Mouse (Mus musculus): ENCODE data around the gene Sbno2.
A peak's percentile ranks its signal among the peaks of the same experiment; 100 is the strongest.

DNA sequence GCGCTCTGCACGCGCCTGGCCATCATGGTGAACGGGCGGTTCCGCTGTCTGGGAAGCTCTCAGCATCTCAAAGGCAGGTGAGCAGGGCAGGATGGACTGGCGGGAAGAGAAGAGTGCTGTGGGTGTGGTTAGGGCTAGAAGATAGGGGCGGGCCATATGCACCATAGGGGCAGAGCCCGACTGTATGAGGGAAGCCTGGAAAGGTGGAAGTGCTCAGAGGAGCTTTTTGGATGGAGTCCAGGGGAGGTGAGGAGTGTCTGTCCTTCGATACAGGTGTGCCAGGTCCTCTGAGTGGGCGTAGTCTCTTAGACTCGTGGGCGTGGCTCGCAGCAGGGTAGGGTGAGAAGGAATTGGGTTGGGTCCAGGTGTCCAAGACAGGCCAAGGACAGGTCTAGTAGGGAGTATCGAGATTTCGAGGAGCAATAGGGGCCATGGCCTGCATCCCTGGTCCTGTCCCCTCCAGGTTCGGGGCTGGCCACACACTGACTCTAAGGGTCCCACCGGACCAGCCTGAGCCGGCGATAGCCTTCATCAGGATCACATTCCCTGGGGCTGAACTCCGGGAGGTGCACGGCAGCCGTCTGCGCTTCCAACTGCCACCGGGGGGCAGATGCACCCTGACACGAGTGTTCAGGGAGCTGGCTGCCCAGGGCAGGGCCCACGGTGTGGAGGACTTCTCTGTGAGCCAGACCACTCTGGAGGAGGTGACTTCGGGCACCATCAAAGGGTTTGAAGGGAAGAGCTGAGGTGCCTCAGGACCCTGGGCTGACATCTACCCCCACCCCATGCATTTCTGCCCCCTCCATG lies 90.7 kb downstream of the Sbno2 start:
- TF ChIP-seq CTCF (IDR thresholded peaks at IDR 0.05; ENCODE audit: borderline replicate concordance, control insufficient read depth, extremely low read depth, insufficient read depth, low read length, poor library complexity) (peak; percentile 70), POLR2A (IDR thresholded peaks at IDR 0.05; ENCODE audit: control insufficient read depth, extremely low read depth, insufficient read depth, low read length, poor library complexity) (no peak)
